Mouse (Mus musculus) layer of hippocampus, postnatal 25 days (tissue): ENCODE measurements around the gene Ccdc12. TPM values are rescaled to one million over a fixed set of nuclear protein-coding genes. Genes with fewer than 3 reads are reported as not detected.
"Not testable (repeated sequence)": the region's sequence is repeated elsewhere in the genome, so short reads cannot be mapped to it uniquely, and the experiment has no call there.

Experiments
- DNase-seq, 2 experiments: peaks; one replicate each; pipeline ENCODE4 v3.0.0; 2022; ENCODE audit warnings: mixed read lengths in 2 of 2, low spot score in 1 of 2; ENCODE audit errors: extremely low spot score in 1 of 2
- total RNA-seq, 2 experiments: library from RNA; stranded (reverse); gene quantifications; 2 replicates each; pipeline ENCODE4 v1.2.3; 2021

The Ccdc12 gene
- total RNA-seq, 2 experiments from 2014 or later, result 51.2 to 57.6 TPM

DNA sequence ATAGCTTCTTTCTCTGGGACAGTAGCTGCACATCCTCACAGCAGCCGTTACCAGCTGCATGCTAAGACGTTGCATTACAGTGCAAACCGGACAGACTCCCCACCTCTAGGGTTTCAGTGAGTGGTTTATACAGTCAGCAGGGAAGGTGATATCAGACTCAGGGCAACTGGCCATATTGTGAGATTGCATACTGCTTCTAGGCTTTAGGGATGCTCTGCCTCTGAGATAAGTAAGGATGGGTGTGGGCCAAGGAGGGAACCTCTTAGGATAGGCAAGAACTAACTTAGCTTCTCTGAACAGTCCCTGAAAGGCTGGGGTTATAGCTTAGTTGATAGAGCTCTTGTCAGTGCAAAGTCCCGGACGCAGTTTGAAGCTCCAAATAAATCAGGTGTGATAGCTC is 13.5 kb downstream of the Ccdc12 start:
- no peak for DNase-seq

DNA sequence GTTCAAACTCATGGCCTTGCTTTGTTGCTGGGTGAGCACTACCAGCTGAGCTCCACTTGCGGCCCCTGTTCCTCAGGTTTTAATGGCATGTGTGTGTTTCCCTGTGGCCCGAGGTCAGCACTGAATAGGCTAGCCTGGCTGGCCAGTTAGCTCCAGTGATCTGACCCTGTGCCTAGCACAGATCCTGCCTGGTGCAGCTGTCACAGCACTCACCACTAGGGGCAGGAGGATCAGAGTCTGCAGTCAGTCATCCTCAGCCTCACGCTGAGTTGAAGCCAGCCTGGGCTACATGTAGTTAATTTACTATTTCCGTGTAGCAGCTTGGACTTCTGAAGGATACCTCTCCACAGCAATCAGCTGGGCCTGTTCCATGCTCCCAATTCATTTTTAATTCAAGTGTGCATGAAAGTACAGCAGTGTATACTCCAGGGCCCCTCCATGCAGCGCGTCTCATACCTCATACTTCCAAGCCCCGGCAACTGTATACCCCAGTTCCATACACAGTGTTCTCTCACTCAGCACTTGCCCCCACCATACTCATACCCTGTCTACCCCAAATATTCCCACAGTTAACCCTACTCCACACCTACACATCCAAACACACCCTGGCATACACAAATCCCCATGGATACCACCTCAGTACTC is 16.3 kb downstream of the Ccdc12 start:
- DNase-seq, result no peak

- no peak for DNase-seq
Measured at GRCm38 (mm10) chr9:110673107-110673752, 16.9 kb downstream of the Ccdc12 start.

DNA sequence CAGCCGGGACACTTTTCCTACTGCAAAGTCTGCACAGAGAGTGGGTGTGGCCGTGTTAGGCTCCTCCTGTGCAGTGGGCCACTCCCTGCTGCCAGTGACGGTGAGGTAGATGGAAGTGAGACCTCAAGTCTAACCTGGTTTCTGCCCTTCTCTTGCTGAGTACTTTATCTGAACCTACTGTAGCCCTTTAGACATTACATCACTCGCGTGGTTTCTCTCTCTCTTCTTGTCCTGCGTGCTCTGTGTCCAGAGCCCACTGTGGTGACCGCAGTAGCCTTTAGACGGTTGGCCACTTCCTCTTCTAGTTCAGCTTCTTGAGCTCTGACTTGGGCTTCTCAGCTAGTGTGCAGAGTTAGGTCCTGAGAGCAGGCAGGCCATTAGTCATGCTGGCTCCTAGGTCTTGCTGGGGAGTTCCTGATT is 20.2 kb downstream of the Ccdc12 start:
- DNase-seq, result no peak

GRCm38 (mm10) chr9:110678886-110679285 is 22.6 kb downstream of the Ccdc12 start:
- no peak for DNase-seq

DNA sequence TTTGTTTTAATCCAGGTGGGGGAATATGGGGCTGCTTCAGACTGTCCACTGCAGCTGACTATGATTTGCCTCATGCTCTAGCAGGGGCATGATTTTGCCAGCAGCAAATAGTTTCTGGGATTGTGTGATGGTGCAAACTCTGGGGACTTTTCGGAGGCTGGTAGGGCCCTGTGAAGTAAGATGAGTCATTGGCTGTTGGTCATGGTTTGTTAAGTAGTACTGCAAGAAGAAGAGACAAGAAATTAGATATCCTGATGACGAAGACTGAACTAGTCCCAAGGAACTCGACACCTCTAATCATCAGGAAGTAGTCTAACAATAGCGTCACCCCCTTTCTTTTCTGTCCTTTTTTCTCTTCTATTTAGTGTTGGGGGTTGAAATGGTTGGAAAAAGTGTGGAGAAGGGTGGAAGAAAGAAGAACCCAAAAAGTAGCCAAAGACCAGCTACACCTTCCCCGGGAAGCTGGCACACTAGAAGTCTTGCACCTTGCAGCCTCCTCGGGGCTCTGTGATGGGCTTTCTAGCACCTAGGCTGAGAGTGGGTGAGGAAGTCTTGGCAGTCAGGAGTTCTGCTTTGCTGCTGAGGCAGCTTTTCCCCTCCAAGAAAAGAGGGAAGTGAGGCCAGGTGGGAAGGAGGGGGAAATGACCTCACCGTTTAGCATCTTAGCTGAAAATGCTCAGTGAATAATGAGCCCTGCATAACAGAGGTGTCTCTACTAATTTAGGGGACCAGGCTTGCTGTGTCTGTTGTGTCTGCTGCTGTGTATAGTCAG is 24.6 kb downstream of the Ccdc12 start:
- no peak for DNase-seq

DNA sequence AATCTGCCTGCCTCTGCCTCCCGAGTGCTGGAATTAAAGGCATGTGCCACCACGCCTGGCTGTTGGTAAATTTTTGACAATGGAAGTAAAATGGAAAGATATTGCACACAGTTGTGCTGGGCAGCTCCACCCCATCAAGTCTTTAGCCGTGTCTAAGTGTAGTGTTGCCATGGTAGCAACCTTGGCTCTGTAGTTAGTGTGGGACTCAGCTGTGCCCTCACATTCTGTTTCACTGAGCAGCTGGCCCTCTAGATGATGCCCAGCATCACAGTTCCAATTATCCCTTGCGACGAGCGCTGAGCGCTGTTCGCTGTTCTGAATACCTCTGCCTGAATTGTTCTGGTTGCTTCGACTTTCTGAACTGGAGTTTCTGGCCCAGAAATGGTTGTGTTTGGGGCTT is 25.5 kb downstream of the Ccdc12 start:
- no peak for DNase-seq

DNA sequence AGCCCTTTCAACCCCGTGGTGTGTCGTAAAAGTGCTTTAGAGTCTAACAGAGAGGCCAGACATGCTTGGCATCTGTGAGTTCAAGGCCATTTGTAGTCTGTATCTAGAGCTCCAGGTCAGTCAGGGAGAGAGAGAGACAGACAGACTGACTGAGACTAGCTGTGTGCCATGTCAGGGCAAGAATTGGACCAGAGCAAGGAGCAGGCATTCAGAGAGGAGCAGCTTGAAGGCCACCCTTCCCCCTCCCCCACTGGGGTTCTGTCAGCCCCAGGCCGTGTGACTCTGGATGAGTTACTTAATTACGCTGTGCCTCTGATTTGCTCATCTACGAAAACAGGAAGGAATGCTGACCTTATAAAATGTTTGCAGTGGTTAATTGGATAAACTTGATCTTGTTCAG is 26.0 kb downstream of the Ccdc12 start:
- DNase-seq, result no peak

DNA sequence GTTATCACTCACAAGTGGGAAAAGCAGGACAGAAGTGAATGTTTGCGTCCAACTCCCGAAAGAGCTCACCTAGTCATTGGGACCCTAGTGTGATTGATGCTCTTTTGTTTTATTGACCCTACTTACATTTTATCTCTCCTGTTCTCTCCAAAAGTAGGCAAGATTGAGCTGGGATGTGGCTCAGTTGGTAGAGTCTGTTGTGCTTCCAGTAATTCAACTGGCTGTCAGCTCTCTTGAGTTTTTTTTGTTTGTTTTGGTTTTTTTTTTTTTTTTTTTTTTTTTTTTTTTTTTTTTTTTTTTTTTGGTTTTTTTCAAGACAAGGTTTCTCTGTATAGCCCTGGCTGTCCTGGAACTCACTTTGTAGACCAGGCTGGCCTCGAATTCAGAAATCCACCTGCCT is 26.4 kb downstream of the Ccdc12 start:
- DNase-seq, result not testable (repeated sequence)

DNA sequence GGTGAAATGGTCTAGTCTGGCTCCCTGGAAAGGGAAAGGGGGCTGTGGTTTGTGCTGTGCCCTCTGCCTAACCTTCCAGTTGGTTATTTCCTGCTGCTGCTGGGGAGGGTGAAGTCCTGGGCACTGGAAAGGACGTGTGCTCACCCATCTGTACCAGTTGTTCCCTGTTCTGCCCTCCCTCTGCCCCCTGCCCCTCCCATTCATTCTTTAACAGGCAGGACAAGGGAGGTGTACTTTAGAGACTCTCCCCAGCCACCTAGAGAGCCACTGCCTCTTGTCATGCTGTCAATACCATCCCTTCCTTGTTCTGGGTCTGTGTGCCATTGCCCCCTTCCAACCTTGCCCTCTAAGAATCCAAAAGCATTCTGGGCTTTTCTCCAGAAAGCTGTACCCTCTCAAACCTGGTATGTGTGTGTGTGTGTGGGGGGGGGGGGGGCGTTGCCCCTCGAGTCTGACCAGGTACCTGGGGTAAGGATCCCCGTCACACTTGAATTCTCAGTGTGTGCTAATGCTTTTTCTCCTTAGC is 27.3 kb downstream of the Ccdc12 start:
- DNase-seq, result no peak

DNA sequence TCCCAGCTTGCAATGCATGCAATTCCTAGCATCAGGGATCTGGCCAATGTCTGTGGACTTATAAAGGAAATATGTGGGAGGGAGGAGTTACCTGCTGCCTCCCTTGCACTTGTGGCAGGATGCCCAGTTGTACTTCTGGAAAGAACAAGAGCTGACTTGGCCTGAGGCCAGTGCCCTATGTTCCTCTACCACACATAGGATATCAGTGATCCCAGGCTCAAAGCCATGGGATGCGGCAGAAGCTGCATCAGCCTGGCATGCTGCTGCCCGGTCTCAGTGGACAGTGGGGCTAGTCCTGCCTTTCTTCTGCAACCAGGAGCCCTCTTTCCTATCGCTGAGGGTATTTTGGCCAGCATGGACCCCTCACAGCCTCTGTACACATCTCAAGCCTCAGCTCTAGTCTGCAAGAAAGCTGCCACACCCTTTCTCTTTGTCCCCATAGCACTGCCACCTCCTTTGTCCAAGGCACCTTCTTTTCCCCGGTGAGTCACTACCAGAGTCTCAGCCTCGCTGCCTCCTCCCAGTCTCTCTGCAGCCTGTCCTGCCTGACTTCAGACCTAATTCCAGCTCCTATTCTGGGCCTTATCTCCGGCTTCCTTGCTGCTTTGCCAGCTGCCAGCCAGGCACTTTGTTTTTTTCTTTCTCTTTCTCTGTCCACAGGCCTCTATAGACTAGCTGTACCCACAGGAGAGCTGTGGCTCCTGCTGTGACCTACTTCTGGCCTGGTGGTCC is 28.0 kb downstream of the Ccdc12 start:
- DNase-seq, result peak in 1 of 2 experiments; percentile 47

- no peak for DNase-seq
Measured at GRCm38 (mm10) chr9:110685187-110685586, 28.9 kb downstream of the Ccdc12 start.

- no peak for DNase-seq
Measured at GRCm38 (mm10) chr9:110685591-110685990, 29.3 kb downstream of the Ccdc12 start.

- DNase-seq, result no peak
Measured at GRCm38 (mm10) chr9:110686472-110686871, 30.2 kb downstream of the Ccdc12 start.

- no peak for DNase-seq
Measured at GRCm38 (mm10) chr9:110687061-110687460, 30.8 kb downstream of the Ccdc12 start.

- no peak for DNase-seq
Measured at GRCm38 (mm10) chr9:110687846-110688245, 31.5 kb downstream of the Ccdc12 start.

DNA sequence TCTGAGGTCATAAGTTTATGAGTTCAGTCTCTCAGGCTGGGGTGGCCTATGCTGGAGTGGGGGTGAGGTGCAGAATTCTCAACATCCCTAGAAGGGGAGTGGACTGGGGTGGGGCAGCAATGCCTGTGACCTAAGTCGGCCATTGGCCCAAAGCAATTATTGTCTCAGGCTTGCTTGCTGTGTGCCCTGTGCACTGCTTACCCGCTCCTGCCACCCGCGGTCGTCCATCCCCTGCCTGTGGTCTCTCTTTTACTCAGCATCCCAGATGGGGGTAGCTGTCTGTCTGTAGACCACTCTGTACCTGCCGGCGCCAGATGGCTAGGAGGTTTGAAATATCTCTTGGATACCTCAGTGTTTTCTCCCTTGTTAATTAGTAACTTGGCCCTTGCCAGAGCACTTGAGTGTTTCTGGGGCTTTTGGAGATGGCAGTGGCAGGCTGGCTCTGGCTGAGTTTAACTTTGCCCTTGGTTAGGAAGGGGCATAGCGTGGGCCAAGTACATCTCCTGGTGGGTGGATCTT is 33.0 kb downstream of the Ccdc12 start:
- DNase-seq, result no peak

DNA sequence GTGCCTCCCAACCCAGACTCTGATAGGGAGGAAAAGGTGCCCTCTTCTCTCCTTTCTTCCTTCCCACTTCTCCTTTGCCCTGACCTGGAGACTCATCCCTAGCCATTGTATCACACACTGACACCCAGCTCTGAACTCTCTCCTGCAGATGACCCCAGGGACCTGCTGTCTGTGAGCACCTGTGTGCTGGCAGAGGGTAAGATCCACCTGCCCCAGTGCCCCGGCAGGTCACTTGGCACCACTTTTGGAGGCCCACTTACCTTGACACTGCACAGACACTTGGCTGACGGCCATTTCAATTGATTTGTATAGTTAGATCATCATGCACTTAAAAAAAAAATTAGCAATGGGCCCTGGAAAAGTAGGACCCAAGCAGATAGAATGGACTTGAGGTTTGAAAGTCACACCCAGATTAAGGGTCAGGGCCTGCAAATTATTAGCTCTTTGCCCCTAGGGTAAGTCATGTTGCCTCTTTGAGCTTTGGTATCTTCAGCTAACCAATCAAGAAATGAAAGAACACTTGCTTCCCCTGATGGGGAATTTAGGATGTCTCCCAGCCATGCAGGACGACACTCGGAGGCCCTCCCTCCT is 39.0 kb downstream of the Ccdc12 start:
- no peak for DNase-seq

DNA sequence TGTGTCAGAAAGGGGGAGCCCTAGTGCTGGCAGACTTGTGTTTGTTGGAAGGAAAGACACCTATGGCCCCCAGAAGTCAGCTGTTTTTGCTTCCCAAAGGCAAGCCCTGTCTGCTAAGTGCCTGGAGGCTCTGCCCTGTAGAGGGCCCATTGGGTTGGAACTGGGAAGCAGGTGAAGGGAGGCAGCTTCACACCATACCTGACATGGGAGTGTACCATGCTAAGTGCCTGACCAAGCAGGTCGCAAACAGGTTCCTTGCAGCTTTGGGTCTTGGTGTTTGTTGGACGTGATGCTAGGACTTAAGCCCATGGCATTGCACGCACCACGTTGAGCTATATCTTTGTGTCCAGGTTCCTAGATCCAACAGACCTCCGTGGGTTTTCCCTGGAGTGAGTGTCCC is 40.1 kb downstream of the Ccdc12 start:
- no peak for DNase-seq

DNA sequence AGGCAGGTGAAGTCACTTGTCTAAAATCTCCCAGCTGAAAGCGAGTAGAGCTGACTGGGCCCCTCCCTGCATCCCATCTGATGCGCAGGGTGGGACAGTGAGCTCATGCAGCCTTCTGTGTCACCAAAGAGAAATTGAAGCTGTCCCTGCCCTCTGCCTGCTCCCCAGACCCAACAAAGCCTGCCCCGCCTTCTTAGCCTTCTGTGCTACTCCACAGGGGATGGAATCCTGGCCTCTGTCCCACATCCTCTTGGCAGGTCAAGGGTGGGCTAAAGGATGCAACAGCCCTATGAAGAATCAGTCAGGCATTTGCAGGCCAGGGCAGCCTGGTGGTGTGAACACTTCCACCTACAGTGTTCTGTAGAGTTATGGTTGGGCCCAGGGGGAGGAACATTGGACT is 41.2 kb downstream of the Ccdc12 start:
- DNase-seq, result no peak
